Mouse (Mus musculus): ENCODE measurements around the gene A230072I06Rik.
A peak's percentile ranks its signal among the peaks of the same experiment; 100 is the strongest.

The A230072I06Rik gene

GRCm38 (mm10) chr8:12278663-12279312, at the start of gene A230072I06Rik:
A230072I06Rik (plus strand) TSS chr8:12278819.
- DNase-seq (ENCODE audit: low read depth, low spot score), result no peak

- DNase-seq (ENCODE audit: low read depth, low spot score), result peak; percentile 12
Observed at GRCm38 (mm10) chr8:12234039-12234438, 44.6 kb upstream of the A230072I06Rik start.

- DNase-seq (ENCODE audit: low read depth, low spot score), result no peak
Observed at GRCm38 (mm10) chr8:12238775-12239174, 39.8 kb upstream of the A230072I06Rik start.

GRCm38 (mm10) chr8:12240143-12240542, 38.5 kb upstream of the A230072I06Rik start:
- no peak for DNase-seq (ENCODE audit: low read depth, low spot score)

- no peak for DNase-seq (ENCODE audit: low read depth, low spot score)
Observed at GRCm38 (mm10) chr8:12243746-12244145, 34.9 kb upstream of the A230072I06Rik start.

- no peak for DNase-seq (ENCODE audit: low read depth, low spot score)
Observed at GRCm38 (mm10) chr8:12259890-12260289, 18.7 kb upstream of the A230072I06Rik start.

GRCm38 (mm10) chr8:12260476-12261029, 18.1 kb upstream of the A230072I06Rik start:
- DNase-seq (ENCODE audit: low read depth, low spot score), result no peak

GRCm38 (mm10) chr8:12261556-12261955, 17.1 kb upstream of the A230072I06Rik start:
- DNase-seq (ENCODE audit: low read depth, low spot score), result peak; percentile 58

- DNase-seq (ENCODE audit: low read depth, low spot score), result no peak
Observed at GRCm38 (mm10) chr8:12264996-12265395, 13.6 kb upstream of the A230072I06Rik start.

- DNase-seq (ENCODE audit: low read depth, low spot score), result no peak
Observed at GRCm38 (mm10) chr8:12267863-12268262, 10.8 kb upstream of the A230072I06Rik start.

- no peak for DNase-seq (ENCODE audit: low read depth, low spot score)
Observed at GRCm38 (mm10) chr8:12268306-12268829, 10.3 kb upstream of the A230072I06Rik start.

- no peak for DNase-seq (ENCODE audit: low read depth, low spot score)
Observed at GRCm38 (mm10) chr8:12279482-12280192, 1.0 kb downstream of the A230072I06Rik start.

- no peak for DNase-seq (ENCODE audit: low read depth, low spot score)
Observed at GRCm38 (mm10) chr8:12282128-12282527, 3.5 kb downstream of the A230072I06Rik start.

- no peak for DNase-seq (ENCODE audit: low read depth, low spot score)
Observed at GRCm38 (mm10) chr8:12290551-12290950, 11.9 kb downstream of the A230072I06Rik start.

- DNase-seq (ENCODE audit: low read depth, low spot score), result no peak
Observed at GRCm38 (mm10) chr8:12298326-12298950, 19.8 kb downstream of the A230072I06Rik start.

- no peak for DNase-seq (ENCODE audit: low read depth, low spot score)
Observed at GRCm38 (mm10) chr8:12301998-12302397, 23.4 kb downstream of the A230072I06Rik start.

- DNase-seq (ENCODE audit: low read depth, low spot score), result no peak
Observed at GRCm38 (mm10) chr8:12312975-12313734, 34.5 kb downstream of the A230072I06Rik start.

GRCm38 (mm10) chr8:12314258-12314657, 35.6 kb downstream of the A230072I06Rik start:
- DNase-seq (ENCODE audit: low read depth, low spot score), result no peak

- DNase-seq (ENCODE audit: low read depth, low spot score), result no peak
Observed at GRCm38 (mm10) chr8:12315177-12315576, 36.6 kb downstream of the A230072I06Rik start.

GRCm38 (mm10) chr8:12319755-12320455, 41.3 kb downstream of the A230072I06Rik start:
- DNase-seq (ENCODE audit: low read depth, low spot score), result no peak

- DNase-seq (ENCODE audit: low read depth, low spot score), result no peak
Observed at GRCm38 (mm10) chr8:12322071-12322470, 43.5 kb downstream of the A230072I06Rik start.

All from ES-CJ7 (cell line).